Mouse (Mus musculus) cortical plate, adult 2 months (tissue): Measurements from ENCODE around the gene Cnn2.

Experiments used
- CTCF ChIP-seq: fragments of 200-500 bp; IDR thresholded peaks from 2 replicates; pipeline ENCODE4 v1.5.1; 2011; ENCODE audit warnings: mild to moderate bottlenecking, control low read depth, low read length; ENCODE audit not compliant: insufficient read depth; ENCODE audit errors: extremely low read depth
- POLR2A ChIP-seq: fragments of 200-500 bp; IDR thresholded peaks from 2 replicates; pipeline ENCODE4 v1.6.1; 2011; ENCODE audit warnings: mild to moderate bottlenecking, low read length, control low read depth; ENCODE audit not compliant: insufficient read depth; ENCODE audit errors: extremely low read depth

GRCm38 (mm10) chr10:79991099-79991498 lies 2.7 kb downstream of the Cnn2 start:
- TF ChIP-seq POLR2A (no peak), CTCF (no peak)
